Mouse (Mus musculus) activated CD4-positive, CD25-positive, alpha-beta regulatory T cell, adult 9 weeks (primary cell): ENCODE results near the gene Birc5. TPM values are rescaled to one million over a fixed set of nuclear protein-coding genes. Genes with fewer than 3 reads are reported as not detected.

Experiments
- polyA plus RNA-seq: library from polyadenylated mRNA; unstranded; fragments of 100-300 nt; shearing (Covaris generic); gene quantifications from one replicate; pipeline ENCODE4 v1.2.1, GENCODE M21; 2017

Birc5 gene
- polyA plus RNA-seq = 26.0 TPM

DNA sequence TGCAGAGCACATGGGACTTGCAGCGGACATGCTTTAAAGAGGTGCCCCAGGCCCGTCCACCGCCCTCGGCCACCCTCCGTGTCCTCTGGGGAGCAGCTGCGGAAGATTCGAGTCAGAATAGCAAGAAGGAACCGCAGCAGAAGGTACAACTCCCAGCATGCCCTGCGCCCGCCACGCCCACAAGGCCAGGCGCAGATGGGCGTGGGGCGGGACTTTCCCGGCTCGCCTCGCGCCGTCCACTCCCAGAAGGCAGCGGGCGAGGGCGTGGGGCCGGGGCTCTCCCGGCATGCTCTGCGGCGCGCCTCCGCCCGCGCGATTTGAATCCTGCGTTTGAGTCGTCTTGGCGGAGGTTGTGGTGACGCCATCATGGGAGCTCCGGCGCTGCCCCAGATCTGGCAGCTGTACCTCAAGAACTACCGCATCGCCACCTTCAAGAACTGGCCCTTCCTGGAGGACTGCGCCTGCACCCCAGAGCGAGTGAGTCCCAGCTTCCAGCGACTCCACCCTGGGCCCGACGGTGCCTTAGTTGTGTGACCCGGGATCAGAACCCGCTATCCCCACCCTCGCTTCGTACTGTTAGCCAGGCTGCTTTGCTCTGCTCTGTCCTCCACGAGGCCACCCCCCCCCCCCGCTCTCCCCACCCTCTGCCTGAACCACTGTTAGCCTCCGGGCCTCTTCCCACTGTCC is at the start of gene Birc5:
Gene Birc5 (plus strand): TSS at position 267 of the 687 bp plus-strand sequence.

DNA sequence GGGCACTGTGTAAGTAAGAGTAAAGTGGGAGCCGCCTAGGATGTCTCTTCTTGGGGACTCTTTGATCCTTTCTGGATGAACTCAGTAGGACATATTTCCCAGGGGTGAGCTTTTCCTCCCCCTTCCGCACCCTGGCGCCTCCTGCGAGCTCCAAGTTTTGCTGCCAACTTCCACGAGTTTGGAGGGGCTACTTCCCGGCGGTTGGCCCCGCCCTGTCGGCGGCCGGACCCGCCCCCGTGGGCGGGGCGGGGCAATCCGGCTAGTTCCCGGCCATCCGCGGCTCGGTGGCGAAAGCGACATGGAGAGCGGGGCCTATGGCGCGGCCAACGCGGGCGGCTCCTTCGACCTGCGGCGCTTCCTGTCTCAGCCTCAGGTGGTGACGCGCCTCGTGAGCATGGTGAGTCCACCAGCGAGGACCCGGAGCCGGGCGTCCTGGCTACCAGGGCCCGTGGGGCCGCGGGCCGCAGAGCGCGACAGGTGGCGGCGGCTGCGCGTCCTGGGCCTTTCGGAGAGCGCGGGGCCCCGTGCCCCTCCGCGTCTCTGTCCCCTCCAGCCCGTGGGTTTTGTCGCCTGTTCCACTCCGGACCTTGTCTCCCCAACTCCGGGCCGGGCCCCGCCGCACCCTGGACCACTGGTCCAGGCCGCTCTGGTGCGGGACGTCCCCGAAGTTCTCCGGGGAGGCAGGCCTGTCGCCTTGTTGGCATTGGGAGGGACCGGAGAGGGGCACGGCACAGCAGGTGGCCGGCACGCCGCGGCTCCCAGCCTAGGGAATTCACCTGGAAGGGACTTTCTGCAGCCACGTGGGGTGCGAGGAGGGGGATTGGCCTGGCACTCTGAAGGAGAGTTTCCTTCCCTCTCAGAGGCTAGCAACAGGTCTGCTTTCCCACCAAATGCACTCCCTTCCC is 39.4 kb upstream of the Birc5 start, which contains the start of the genes Gm20708 and Syngr2:
Gene Gm20708 (plus strand): TSS at position 262 of the 905 bp plus-strand sequence.
Gene Syngr2 (plus strand): TSS at position 262 of the 905 bp plus-strand sequence.

DNA sequence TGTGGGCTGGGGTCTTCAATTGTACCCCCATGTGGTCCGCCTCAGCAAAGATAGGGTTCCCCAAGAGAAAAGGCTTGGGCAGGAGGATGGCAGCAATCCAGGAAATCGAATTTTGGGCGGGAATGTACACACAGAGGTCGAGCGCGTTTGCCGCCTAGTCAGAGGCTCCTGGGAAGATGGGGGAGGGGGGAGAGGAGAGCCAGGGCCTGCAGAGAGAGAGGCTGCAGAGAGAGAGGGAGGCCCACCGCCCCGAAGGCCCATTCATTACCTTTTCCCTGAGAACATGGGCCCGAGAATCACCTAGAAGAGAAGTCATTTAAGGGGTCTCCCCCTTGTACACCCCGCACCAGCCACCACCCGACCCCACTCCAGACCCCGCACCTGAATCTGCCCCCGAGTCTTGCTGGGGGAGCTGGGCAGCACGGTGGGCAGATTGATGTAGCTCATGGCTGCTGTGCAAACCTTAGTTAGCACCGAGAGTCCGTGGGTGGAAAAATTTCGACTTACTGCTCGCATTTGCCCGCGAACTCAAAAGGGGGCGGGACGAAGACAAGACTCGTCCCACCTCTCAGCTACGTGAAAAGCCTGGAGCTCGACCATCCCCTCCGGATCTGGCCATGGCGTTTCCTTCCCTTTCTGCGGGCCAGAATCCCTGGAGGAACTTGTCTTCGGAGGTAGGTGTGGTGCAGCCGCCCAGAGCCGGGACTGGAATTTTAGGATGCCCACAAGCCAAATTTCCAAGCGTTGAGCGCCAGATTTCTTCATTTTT is 23.5 kb upstream of the Birc5 start, which contains the start of the genes Afmid and Tk1:
Gene Afmid (plus strand): TSS at position 592 of the 769 bp plus-strand sequence.
Gene Tk1 (minus strand): TSS at position 760 of the 769 bp plus-strand sequence.

DNA sequence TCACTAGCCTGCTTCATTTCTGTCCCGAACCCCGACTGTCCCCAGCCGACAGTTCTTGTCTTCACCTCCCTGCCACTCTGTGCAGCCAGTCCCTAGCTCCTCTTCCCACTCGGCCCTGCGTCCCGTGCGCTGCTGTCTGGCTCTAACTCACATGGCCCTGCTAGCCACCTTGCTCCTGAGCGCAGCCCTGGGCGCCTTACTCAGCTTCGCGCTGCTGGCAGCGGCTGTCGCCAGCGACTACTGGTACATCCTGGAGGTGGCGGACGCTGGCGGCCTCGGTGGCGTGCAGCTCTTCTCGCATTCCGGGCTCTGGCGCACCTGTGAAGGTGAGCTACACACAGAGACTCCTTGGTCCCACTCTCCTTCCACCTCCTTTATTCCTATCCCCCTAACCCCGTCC is 11.6 kb downstream of the Birc5 start, which contains the start of gene Tmem235:
Gene Tmem235 (plus strand): TSS at position 152 of the 400 bp plus-strand sequence.

DNA sequence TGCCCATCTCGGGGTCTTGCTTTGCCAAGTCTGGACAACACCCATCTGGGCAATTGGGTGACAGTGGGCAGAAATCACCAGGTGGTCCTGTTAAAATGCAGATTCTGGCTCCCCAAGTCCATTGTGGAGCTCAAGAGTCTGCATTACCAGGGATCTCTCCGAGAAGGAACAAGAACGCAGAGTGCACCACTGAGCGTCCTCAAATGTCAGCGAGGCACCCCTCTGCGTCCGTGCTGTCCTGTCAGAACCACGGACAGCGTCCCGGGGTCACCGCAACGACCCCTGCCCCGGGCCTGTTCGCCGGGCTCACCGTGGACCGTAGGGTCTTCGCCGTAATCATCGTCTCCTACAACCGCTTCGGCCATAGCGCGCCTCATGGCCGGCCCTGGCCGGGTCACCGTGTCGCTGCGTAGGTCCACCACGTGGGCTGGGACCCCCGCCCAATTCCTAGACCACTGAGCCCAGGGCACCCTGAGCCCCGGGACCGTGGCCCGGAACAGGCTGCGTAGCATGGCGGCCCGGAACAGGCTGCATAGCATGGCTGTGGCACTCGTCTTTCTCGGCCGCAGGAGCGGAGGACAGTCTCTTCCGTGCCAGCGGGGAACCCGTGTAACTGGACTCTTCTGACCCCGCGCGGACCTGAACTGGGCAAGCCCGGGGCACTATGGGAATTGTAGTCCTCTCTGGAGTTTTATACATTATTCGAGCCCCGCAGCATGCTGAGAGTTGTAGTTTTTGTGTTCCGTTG is 24.0 kb downstream of the Birc5 start, which contains the start of gene Tha1:
Gene Tha1 (minus strand): TSS at position 621 of the 748 bp plus-strand sequence.

Other genes with a start within 250 kb of the Birc5 start
- gene Tnrc6c, start 195.0 kb upstream of the Birc5 start, polyA plus RNA-seq = 8.4 TPM
- gene Tmc8, start 67.2 kb upstream of the Birc5 start, polyA plus RNA-seq = 144 TPM
- gene Tmc6, start 67.1 kb upstream of the Birc5 start, polyA plus RNA-seq = 164 TPM
- gene 6030468B19Rik, start 51.6 kb upstream of the Birc5 start, polyA plus RNA-seq = not detected
- gene Gm20708, start 39.6 kb upstream of the Birc5 start, polyA plus RNA-seq = 4.7 TPM
- gene Syngr2, start 39.6 kb upstream of the Birc5 start, polyA plus RNA-seq = 194 TPM
- gene Afmid, start 23.3 kb upstream of the Birc5 start, polyA plus RNA-seq = 25.4 TPM
- gene Tk1, start 23.2 kb upstream of the Birc5 start, polyA plus RNA-seq = 37.5 TPM
- not detected for gene Tmem235, start 11.5 kb downstream of the Birc5 start, polyA plus RNA-seq
- gene Tha1, start 24.2 kb downstream of the Birc5 start, polyA plus RNA-seq = 20.2 TPM
- 60.7 TPM for gene Socs3, start 120.8 kb downstream of the Birc5 start, polyA plus RNA-seq
- gene Pgs1, start 137.0 kb downstream of the Birc5 start, polyA plus RNA-seq = 36.6 TPM